Mouse (Mus musculus) left cerebral cortex, adult 2 months (tissue): ENCODE measurements at regions not wholly inside any gene's neighbourhood (a gene's known extent, or its start where the extent isn't known, plus 50 kb on each side); places are given as distances from the start of the nearest gene placed in this dataset.
"Not testable (repeated sequence)": the region's sequence is repeated elsewhere in the genome, so short reads cannot be mapped to it uniquely, and the experiment has no call there.

Experiments
- DNase-seq, 2 experiments: peaks; one replicate each; pipeline ENCODE4 v3.0.0; 2021 to 2022; ENCODE audit warnings: low spot score in 2 of 2, mixed read lengths in 1 of 2; ENCODE audit errors: extremely low spot score in 1 of 2
- H3K27ac ChIP-seq: fragments of 200-600 bp; 2 replicates; pipeline ENCODE4 v1.8.1; 2022
- H3K4me3 ChIP-seq: fragments of 200-600 bp; 2 replicates; pipeline ENCODE4 v1.8.1; 2022
- CTCF ChIP-seq: fragments of 200-600 bp; IDR thresholded peaks from 2 replicates; pipeline ENCODE4 v1.8.1; 2022; ENCODE audit warnings: antibody characterized with exemption, mild to moderate bottlenecking, moderate library complexity
- intact Hi-C: fragments of 180-260 bp; cut with DNase I; formaldehyde crosslinking; loops from one replicate; pipeline ENCODE4 v1.15.1; 2025

GRCm38 (mm10) chr13:52318276-52318675 lies 212.8 kb downstream of the Diras2 start:
- Histone ChIP-seq H3K4me3 (no peak overlapping the region), H3K27ac (no peak overlapping the region)
- TF ChIP-seq CTCF, result no peak
- no peak for DNase-seq
- intact Hi-C loops, result no loop called here

- intact Hi-C loops, result no loop called here
- no peak for TF ChIP-seq CTCF
- no peak for DNase-seq
- no peak overlapping the region for H3K4me3 ChIP-seq
- no peak overlapping the region for H3K27ac ChIP-seq
Observed at GRCm38 (mm10) chr13:52323691-52324090, 207.4 kb downstream of the Diras2 start.

GRCm38 (mm10) chr13:52324378-52324777 lies 206.7 kb downstream of the Diras2 start:
- DNase-seq, H3K4me3 ChIP-seq, intact Hi-C loops, H3K27ac ChIP-seq: not testable (repeated sequence)

- DNase-seq, intact Hi-C loops, H3K27ac ChIP-seq, H3K4me3 ChIP-seq: not testable (repeated sequence)
Observed at GRCm38 (mm10) chr13:52325647-52326046, 205.4 kb downstream of the Diras2 start.

- TF ChIP-seq CTCF, result no peak
- no peak overlapping the region for H3K4me3 ChIP-seq
- DNase-seq, result no peak
- intact Hi-C loops, result no loop called here
- H3K27ac ChIP-seq, result peak overlapping the region; percentile 42; the same call in 1 of the 2 replicates
Observed at GRCm38 (mm10) chr13:52327734-52328133, 203.3 kb downstream of the Diras2 start.

- DNase-seq, result peak; percentile 34 to 48
- intact Hi-C loops, result no loop called here
- TF ChIP-seq CTCF, result no peak
- peak overlapping the region; percentile 42; the same call in 1 of the 2 replicates for H3K27ac ChIP-seq
- no peak overlapping the region for H3K4me3 ChIP-seq
Observed at GRCm38 (mm10) chr13:52328766-52329165, 202.3 kb downstream of the Diras2 start.

- DNase-seq, result peak; percentile 54 to 55
- no peak for TF ChIP-seq CTCF
Observed at GRCm38 (mm10) chr13:52331068-52331467, 200.0 kb downstream of the Diras2 start.

GRCm38 (mm10) chr13:52334962-52335361 lies 196.1 kb downstream of the Diras2 start:
- Histone ChIP-seq H3K27ac (no peak overlapping the region), H3K4me3 (no peak overlapping the region)
- intact Hi-C loops, result no loop called here
- no peak for DNase-seq
- TF ChIP-seq CTCF, result no peak

More at GRCm38 (mm10) chr13:52331068-52331467, 200.0 kb downstream of the Diras2 start:
- peak overlapping the region; percentile 28; the same call in 1 of the 2 replicates for H3K27ac ChIP-seq
- intact Hi-C loops, result loop anchor here (2.0 kb wide), 1 partner anchor 56 kb away; no protein-coding TSS in a partner anchor
- H3K4me3 ChIP-seq, result no peak overlapping the region

GRCm38 (mm10) chr13:52337936-52338335 lies 193.1 kb downstream of the Diras2 start:
- no peak for TF ChIP-seq CTCF
- intact Hi-C loops, result no loop called here
- no peak for DNase-seq
- Histone ChIP-seq H3K27ac (no peak overlapping the region), H3K4me3 (no peak overlapping the region)

- H3K4me3 ChIP-seq, result no peak overlapping the region
- DNase-seq, result no peak
- no peak overlapping the region for H3K27ac ChIP-seq
- intact Hi-C loops, result no loop called here
- TF ChIP-seq CTCF, result no peak
Observed at GRCm38 (mm10) chr13:52339156-52339555, 191.9 kb downstream of the Diras2 start.

GRCm38 (mm10) chr13:52341981-52342380 lies 189.1 kb downstream of the Diras2 start:
- intact Hi-C loops, result no loop called here
- no peak overlapping the region for H3K4me3 ChIP-seq
- no peak overlapping the region for H3K27ac ChIP-seq
- DNase-seq, result no peak
- TF ChIP-seq CTCF, result no peak

- no peak overlapping the region for H3K4me3 ChIP-seq
- no peak for TF ChIP-seq CTCF
- no peak for DNase-seq
- no peak overlapping the region for H3K27ac ChIP-seq
- intact Hi-C loops, result no loop called here
Observed at GRCm38 (mm10) chr13:52344383-52344782, 186.7 kb downstream of the Diras2 start.

- H3K27ac ChIP-seq, result peak overlapping the region; percentile 55
- DNase-seq, result no peak
- intact Hi-C loops, result loop anchor here (5.0 kb wide), 2 partner anchors 102 to 182 kb away; no protein-coding TSS in a partner anchor
- TF ChIP-seq CTCF, result no peak
- no peak overlapping the region for H3K4me3 ChIP-seq
Observed at GRCm38 (mm10) chr13:52344853-52345252, 186.2 kb downstream of the Diras2 start.
